Mouse (Mus musculus): ENCODE data around the gene Gimap8.
"Not testable (repeated sequence)": the region's sequence is repeated elsewhere in the genome, so short reads cannot be mapped to it uniquely, and the experiment has no call there.

Gene Gimap8

DNA sequence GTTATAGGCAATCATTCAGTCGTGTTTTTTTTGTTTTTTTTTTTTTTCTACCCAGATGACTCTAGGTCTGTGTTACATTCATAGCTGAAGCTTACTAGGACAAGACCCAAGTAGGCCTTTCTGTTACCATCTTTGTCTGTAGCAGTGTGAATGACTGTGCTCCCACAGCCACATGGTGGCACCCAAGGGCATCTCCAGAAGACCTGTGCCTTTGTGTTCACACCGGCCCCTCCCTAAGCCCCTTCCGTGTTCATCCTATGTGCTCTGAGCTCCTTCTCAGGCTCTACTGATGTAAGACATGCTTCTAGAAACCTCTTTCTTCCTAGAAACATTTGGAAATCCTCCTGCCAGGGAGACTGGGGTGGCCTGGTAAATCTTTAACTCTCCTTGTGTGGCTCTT lies at the start of gene Gimap8:
Gene Gimap8, plus strand, starts transcription at position 240 of the 400 bp plus-strand sequence.
- in situ Hi-C loops (cut with MboI; ENCODE audit: low sequenced_read_pairs), result loop anchor here (5.0 kb wide), 1 partner anchor 120 kb away; no protein-coding TSS in a partner anchor

- in situ Hi-C loops (cut with MboI; ENCODE audit: low sequenced_read_pairs), result no loop called here
Observed at GRCm38 (mm10) chr6:48600594-48600993, 46.4 kb upstream of the Gimap8 start.

DNA sequence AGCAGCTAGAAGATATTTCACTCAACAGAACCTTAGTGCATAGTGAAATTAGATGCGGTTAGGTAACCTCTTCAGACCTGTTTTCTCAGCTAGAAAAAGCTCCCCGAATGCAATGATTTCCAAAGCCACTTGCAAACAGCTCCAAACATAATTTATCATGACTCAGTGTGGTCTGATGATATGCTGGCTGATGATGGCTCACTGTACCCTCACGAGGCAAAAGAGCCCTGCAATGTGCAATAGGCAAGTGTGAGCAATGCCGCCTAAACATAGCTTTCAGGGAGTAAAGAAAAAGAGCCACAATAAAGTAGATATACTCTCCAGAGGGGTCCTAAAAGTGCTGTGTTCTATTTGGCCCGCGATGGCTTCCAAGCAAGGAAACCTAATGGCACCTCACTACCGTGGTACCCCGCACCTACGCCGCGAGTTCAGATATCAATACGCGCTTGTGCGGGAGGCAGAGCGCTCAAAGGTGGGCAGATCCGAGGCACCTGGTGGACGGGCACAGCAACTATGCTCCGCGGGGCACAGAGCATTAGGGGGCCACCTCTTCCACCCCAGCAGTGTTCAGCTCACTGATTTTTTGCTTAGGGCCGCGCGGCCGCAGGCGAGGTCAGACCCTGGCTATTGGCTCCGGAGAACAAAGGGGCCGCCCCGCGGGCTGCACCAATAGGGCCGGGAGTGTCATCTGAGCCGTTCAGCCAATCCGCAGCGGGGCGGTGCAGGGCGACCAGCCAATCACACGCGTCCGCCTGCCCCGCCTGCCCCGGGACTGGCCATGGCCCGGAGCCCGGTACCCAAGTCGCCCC lies 45.6 kb upstream of the Gimap8 start, which contains the start of gene Zfp775:
Gene Zfp775, plus strand, starts transcription at position 793 of the 809 bp plus-strand sequence.
- in situ Hi-C loops (cut with MboI; ENCODE audit: low sequenced_read_pairs), result no loop called here

DNA sequence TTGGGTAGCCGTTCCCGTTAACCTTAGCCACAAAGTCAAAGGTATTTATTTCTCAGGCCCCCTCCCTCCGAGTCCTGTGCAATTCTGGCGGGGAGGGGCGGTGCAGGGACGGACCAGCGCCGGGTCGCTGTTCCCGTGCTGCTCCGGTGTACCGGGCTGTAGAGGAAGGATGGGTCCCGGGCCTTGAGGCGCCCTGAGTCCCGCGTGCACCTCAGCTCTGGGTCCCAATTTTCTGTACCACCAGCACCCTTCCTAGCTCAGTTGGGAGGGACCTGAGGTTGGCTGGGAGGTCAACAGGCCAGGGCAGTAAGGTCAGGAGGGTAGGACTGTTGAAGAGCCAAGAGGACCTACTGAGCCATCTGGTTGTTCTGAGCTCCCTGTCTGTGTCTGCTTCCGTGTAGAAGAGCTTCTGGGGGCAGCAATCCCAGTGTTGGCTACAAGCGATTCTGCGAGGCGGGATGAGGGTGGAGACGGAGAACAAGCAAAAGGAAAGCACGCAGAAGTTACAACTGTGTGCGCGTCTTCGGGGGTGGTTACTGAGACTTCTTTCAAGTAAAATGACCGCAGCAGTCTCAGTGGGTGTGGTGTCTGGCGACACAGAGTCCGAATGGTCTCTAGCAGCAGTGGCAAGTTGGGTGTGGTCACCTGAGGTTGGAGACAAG lies 44.8 kb upstream of the Gimap8 start:
- in situ Hi-C loops (cut with MboI; ENCODE audit: low sequenced_read_pairs), result no loop called here

DNA sequence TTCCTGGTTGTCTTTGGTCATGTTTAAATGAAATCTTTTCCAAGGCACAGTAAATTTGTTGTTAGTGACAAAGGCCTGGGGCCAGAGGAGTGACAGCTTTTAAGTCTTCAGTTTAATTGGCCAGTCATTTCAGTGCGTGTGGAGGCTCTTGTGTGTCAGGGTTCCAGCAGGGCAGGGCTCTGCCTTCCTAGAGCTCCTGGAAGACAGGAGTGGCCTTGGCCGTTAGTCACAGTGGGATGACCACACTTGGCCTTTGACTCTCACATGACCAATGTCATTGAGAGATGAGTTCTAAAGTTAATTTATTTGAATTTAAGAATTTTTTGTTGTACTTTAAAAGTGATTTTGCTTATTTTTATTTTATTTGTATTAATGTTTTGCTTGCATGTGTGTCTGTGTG lies 38.9 kb upstream of the Gimap8 start:
- in situ Hi-C loops (cut with MboI; ENCODE audit: low sequenced_read_pairs), result no loop called here

DNA sequence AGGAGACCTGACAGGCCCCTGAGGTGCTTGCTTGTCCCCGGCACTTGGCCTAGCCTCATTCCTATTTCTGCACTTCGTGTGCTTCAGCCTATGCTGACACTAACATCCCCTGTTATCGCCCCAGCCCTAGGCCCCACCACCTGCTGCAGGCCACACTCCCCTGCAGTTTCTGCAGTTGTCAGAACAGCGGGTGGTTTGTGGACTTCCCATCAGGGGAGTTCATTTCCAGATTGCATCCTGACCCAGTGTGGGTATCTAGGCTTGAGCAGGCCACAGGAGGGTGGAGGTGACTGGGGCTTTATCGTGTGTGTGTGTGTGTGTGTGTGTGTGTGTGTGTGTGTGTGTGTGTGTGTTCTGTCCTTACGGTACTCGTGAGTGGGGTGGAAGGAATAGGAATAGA lies 37.5 kb upstream of the Gimap8 start:
- in situ Hi-C loops (cut with MboI; ENCODE audit: low sequenced_read_pairs), result no loop called here

GRCm38 (mm10) chr6:48610657-48611056 lies 36.4 kb upstream of the Gimap8 start:
- in situ Hi-C loops (cut with MboI; ENCODE audit: low sequenced_read_pairs), result no loop called here

DNA sequence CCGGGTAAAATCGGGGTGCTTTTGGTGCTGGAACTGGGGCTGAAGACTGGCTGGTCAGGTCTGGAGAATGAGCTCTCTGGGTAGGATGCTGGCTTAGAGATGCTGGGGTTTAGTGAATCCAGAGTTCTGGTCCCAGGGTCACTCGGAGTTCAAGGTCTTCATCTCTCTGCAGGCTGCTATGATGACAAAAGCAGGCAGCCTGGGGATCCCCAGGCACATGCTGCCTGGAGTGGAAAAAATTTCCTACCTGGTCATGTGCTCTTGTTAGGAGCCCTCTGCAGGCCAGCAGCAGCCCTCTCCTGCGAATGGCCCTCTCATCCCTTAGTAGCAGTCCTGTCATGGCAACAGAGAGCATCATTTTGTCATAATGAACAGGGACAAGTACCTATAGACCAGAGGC lies 33.6 kb upstream of the Gimap8 start:
- in situ Hi-C loops (cut with MboI; ENCODE audit: low sequenced_read_pairs), result no loop called here

GRCm38 (mm10) chr6:48614756-48615155 lies 32.3 kb upstream of the Gimap8 start:
- in situ Hi-C loops (cut with MboI; ENCODE audit: low sequenced_read_pairs), result no loop called here

- in situ Hi-C loops (cut with MboI; ENCODE audit: low sequenced_read_pairs), result no loop called here
Observed at GRCm38 (mm10) chr6:48620031-48620430, 27.0 kb upstream of the Gimap8 start.

DNA sequence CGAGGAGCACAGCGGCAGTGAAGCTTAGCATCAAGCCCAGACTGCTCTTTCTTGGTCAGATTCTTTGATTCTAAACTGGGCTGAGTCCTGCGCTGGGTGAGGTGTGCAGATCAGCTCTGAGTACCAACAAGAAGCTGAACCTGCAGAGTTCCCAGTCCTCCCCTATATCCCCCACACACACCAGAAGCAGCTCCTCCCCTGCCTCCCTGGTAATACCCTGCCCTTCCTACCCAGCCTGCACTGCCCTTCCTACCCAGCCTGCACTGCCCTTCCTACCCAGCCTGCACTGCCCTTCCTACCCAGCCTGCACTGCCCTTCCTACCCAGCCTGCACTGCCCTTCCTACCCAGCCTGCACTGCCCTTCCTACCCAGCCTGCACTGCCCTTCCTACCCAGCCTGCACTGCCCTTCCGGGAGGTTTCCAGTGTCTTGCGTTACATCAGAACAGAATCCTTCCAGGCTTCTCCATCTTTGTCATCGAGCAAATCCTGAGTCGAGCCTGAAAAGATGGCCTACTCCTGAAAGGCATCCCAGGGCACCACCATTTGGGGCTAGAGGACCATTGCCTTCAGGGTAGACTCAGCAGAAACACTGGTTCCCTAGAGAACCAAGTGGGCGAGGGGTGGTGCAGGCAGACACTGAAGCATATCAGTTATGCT lies 24.7 kb upstream of the Gimap8 start:
- in situ Hi-C loops (cut with MboI; ENCODE audit: low sequenced_read_pairs), result not testable (repeated sequence)

- in situ Hi-C loops (cut with MboI; ENCODE audit: low sequenced_read_pairs), result no loop called here
Observed at GRCm38 (mm10) chr6:48623460-48623859, 23.6 kb upstream of the Gimap8 start.

- in situ Hi-C loops (cut with MboI; ENCODE audit: low sequenced_read_pairs), result no loop called here
Observed at GRCm38 (mm10) chr6:48626464-48626863, 20.6 kb upstream of the Gimap8 start, which contains the start of gene AI854703. Gene AI854703, plus strand, starts transcription at chr6:48626764.

- in situ Hi-C loops (cut with MboI; ENCODE audit: low sequenced_read_pairs), result no loop called here
Observed at GRCm38 (mm10) chr6:48626984-48627383, 20.1 kb upstream of the Gimap8 start.

- in situ Hi-C loops (cut with MboI; ENCODE audit: low sequenced_read_pairs), result no loop called here
Observed at GRCm38 (mm10) chr6:48627511-48627924, 19.5 kb upstream of the Gimap8 start.

DNA sequence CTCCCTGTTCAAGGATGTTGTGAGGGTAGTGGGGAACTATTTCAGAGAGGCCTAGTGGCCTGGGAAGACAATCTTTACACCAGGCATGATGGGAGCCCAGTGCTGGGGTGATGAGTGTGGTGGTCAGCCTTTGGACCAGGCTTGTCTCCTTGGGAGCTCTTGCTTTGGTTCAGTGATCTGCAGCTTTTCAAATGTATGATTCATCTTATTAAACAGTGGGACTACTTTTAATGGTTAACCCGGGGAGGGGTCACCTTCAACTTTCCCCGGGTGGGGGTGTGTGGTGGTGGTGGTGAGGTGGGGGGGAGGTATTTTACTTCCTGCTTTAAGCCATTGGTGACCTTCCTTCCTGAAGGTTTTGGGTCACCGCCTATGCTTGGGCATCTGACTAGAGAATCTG lies 18.7 kb upstream of the Gimap8 start:
- in situ Hi-C loops (cut with MboI; ENCODE audit: low sequenced_read_pairs), result no loop called here

GRCm38 (mm10) chr6:48628808-48629660 lies 18.0 kb upstream of the Gimap8 start:
- in situ Hi-C loops (cut with MboI; ENCODE audit: low sequenced_read_pairs), result no loop called here

DNA sequence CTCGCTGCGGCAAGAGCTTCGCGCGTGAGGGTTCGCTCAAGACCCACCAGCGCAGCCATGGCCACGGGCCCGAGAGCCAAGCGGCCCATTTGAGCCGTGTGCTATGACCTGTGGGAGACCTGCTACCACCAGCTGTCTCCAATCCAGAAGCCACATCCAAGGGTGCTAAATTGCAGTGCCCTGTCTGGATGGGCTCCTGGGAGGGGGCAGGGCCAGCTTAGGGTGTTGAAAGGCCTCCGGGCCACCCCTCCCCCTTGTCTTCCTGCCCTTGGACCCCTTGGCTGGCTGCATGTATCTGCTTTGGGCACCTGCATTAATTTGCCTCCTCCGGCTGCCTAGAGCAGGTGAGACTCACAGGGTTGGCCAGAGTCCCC lies 17.4 kb upstream of the Gimap8 start:
- in situ Hi-C loops (cut with MboI; ENCODE audit: low sequenced_read_pairs), result no loop called here

- in situ Hi-C loops (cut with MboI; ENCODE audit: low sequenced_read_pairs), result no loop called here
Observed at GRCm38 (mm10) chr6:48630831-48631230, 16.2 kb upstream of the Gimap8 start.

GRCm38 (mm10) chr6:48635105-48635504 lies 11.9 kb upstream of the Gimap8 start:
- in situ Hi-C loops (cut with MboI; ENCODE audit: low sequenced_read_pairs), result no loop called here

DNA sequence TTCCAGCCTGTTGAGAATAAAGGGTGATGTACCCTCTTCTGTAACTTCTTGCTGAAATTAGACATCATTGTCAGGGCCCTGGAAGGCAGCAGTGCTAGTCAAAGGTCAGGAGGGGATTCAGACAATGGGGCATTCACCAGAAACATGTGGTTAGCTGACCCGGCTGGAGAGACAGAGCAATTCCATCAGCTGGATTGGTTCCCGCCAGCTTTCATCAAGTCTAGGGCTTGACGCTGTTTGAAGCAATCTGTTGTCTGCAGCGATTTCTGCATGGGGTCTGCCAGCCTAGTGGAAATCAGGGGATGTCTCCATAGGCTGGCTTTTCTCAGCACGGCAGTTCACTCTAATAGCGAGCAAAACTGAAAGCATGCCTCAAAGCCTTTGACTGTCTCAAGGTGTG lies 10.5 kb upstream of the Gimap8 start:
- in situ Hi-C loops (cut with MboI; ENCODE audit: low sequenced_read_pairs), result no loop called here
